Mouse (Mus musculus): ENCODE measurements at regions not wholly inside any gene's neighbourhood (a gene's known extent, or its start where the extent isn't known, plus 50 kb on each side); places are given as distances from the start of the nearest gene placed in this dataset.
A peak's percentile ranks its signal among the peaks of the same experiment; 100 is the strongest.

- no peaks in the 10 kb centered on the region for H3K4me1 ChIP-seq (ENCODE audit: control insufficient read depth, insufficient read depth, low read length)
- H3K4me3 ChIP-seq (ENCODE audit: low read depth, low read length), result no peak overlapping the region
- no peaks in the 10 kb centered on the region for H3K36me3 ChIP-seq (ENCODE audit: control insufficient read depth, insufficient read depth, low read length, poor library complexity, severe bottlenecking)
- H3K27me3 ChIP-seq (ENCODE audit: control insufficient read depth, insufficient read depth, low read length, poor library complexity, severe bottlenecking), result no peaks in the 10 kb centered on the region
- H3K27ac ChIP-seq (ENCODE audit: insufficient read depth, low read length), result no peak overlapping the region
- H3K9ac ChIP-seq (ENCODE audit: low read depth, poor library complexity, severe bottlenecking), result no peak overlapping the region
- TF ChIP-seq EP300 (IDR thresholded peaks at IDR 0.05; ENCODE audit: insufficient read depth, low read depth, low read length) (no peak), CTCF (IDR thresholded peaks at IDR 0.05; ENCODE audit: low read depth, low read length) (no peak), POLR2A (IDR thresholded peaks at IDR 0.05; ENCODE audit: insufficient read depth, low read length) (no peak)
- H3K9me3 ChIP-seq (replicated peaks; ENCODE audit: control insufficient read depth, insufficient read depth, low read length, poor library complexity, severe bottlenecking), result no peaks in the 10 kb centered on the region
Observed at GRCm38 (mm10) chr14:24757302-24757701, 270.4 kb downstream of the Rps24 start.

DNA sequence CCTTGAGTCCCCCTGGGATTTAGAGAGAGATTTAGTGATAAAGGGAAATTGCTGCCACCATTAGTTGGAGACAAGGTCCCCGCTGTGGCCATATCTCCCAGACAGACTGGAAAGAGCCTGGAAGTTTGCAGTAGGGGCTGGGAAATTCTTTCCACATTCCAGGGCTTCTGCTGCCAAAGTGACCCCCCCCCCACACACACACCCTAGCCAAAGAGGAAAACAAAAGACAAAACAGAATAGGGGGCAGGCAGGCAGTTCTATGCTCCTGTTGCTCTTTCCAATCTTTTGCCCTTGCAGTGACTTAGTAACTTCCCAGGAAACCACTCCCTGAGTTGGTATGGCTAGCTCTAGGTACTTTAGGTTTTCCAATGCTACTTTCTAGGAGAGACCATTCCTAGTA lies 270.9 kb downstream of the Rps24 start:
- H3K27me3 ChIP-seq (ENCODE audit: control insufficient read depth, insufficient read depth, low read length, poor library complexity, severe bottlenecking), result no peaks in the 10 kb centered on the region
- no peaks in the 10 kb centered on the region for H3K36me3 ChIP-seq (ENCODE audit: control insufficient read depth, insufficient read depth, low read length, poor library complexity, severe bottlenecking)
- no peak overlapping the region for H3K4me3 ChIP-seq (ENCODE audit: low read depth, low read length)
- H3K9ac ChIP-seq (ENCODE audit: low read depth, poor library complexity, severe bottlenecking), result no peak overlapping the region
- no peak for TF ChIP-seq CTCF (IDR thresholded peaks at IDR 0.05; ENCODE audit: low read depth, low read length)
- TF ChIP-seq POLR2A (IDR thresholded peaks at IDR 0.05; ENCODE audit: insufficient read depth, low read length), result no peak
- TF ChIP-seq EP300 (IDR thresholded peaks at IDR 0.05; ENCODE audit: insufficient read depth, low read depth, low read length), result no peak
- H3K27ac ChIP-seq (ENCODE audit: insufficient read depth, low read length), result no peak overlapping the region
- H3K4me1 ChIP-seq (ENCODE audit: control insufficient read depth, insufficient read depth, low read length), result no peaks in the 10 kb centered on the region
- no peaks in the 10 kb centered on the region for H3K9me3 ChIP-seq (replicated peaks; ENCODE audit: control insufficient read depth, insufficient read depth, low read length, poor library complexity, severe bottlenecking)

GRCm38 (mm10) chr14:24760926-24761325 lies 274.0 kb downstream of the Rps24 start:
- H3K36me3 ChIP-seq (ENCODE audit: control insufficient read depth, insufficient read depth, low read length, poor library complexity, severe bottlenecking), result no peaks in the 10 kb centered on the region
- no peaks in the 10 kb centered on the region for H3K27me3 ChIP-seq (ENCODE audit: control insufficient read depth, insufficient read depth, low read length, poor library complexity, severe bottlenecking)
- H3K4me3 ChIP-seq (ENCODE audit: low read depth, low read length), result no peak overlapping the region
- no peak for TF ChIP-seq POLR2A (IDR thresholded peaks at IDR 0.05; ENCODE audit: insufficient read depth, low read length)
- TF ChIP-seq CTCF (IDR thresholded peaks at IDR 0.05; ENCODE audit: low read depth, low read length), result no peak
- TF ChIP-seq EP300 (IDR thresholded peaks at IDR 0.05; ENCODE audit: insufficient read depth, low read depth, low read length), result no peak
- H3K4me1 ChIP-seq (ENCODE audit: control insufficient read depth, insufficient read depth, low read length), result no peaks in the 10 kb centered on the region
- no peak overlapping the region for H3K9ac ChIP-seq (ENCODE audit: low read depth, poor library complexity, severe bottlenecking)
- no peak overlapping the region for H3K27ac ChIP-seq (ENCODE audit: insufficient read depth, low read length)
- no peaks in the 10 kb centered on the region for H3K9me3 ChIP-seq (replicated peaks; ENCODE audit: control insufficient read depth, insufficient read depth, low read length, poor library complexity, severe bottlenecking)

GRCm38 (mm10) chr14:24762468-24763274 lies 275.7 kb downstream of the Rps24 start:
- H3K9ac ChIP-seq (ENCODE audit: low read depth, poor library complexity, severe bottlenecking), result no peak overlapping the region
- H3K27me3 ChIP-seq (ENCODE audit: control insufficient read depth, insufficient read depth, low read length, poor library complexity, severe bottlenecking), result no peaks in the 10 kb centered on the region
- no peaks in the 10 kb centered on the region for H3K4me1 ChIP-seq (ENCODE audit: control insufficient read depth, insufficient read depth, low read length)
- no peak overlapping the region for H3K27ac ChIP-seq (ENCODE audit: insufficient read depth, low read length)
- no peaks in the 10 kb centered on the region for H3K36me3 ChIP-seq (ENCODE audit: control insufficient read depth, insufficient read depth, low read length, poor library complexity, severe bottlenecking)
- H3K4me3 ChIP-seq (ENCODE audit: low read depth, low read length), result no peak overlapping the region
- H3K9me3 ChIP-seq (replicated peaks; ENCODE audit: control insufficient read depth, insufficient read depth, low read length, poor library complexity, severe bottlenecking), result no peaks in the 10 kb centered on the region
- no peak for TF ChIP-seq EP300 (IDR thresholded peaks at IDR 0.05; ENCODE audit: insufficient read depth, low read depth, low read length)
- TF ChIP-seq POLR2A (IDR thresholded peaks at IDR 0.05; ENCODE audit: insufficient read depth, low read length), result no peak
- peak; percentile 7 for TF ChIP-seq CTCF (IDR thresholded peaks at IDR 0.05; ENCODE audit: low read depth, low read length)

DNA sequence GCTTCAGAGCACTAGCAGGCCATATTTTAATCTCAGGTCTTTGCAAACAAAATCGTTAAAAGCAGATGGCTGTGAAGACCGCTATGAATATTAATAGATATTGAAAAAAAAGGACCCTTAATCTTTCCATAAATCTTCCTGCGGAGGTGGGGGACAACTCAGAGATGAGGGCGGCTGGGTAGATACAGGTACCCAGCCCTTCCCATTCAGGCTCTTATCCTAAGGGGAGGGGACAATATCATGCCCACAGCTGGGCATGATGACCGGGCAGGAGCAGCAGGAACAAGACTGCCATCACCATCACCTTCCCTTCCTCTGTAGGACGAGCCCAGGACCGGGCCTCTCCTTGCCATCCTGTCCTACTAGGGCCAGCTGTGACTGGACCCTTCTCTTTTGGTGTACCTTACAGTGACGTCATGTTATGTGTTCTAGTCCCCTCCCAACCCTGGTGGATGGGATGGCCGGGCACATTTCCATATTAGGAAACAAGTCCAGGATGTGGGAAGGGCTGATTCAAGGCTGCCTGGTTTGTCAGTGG lies 276.4 kb downstream of the Rps24 start:
- no peaks in the 10 kb centered on the region for H3K4me1 ChIP-seq (ENCODE audit: control insufficient read depth, insufficient read depth, low read length)
- no peaks in the 10 kb centered on the region for H3K27me3 ChIP-seq (ENCODE audit: control insufficient read depth, insufficient read depth, low read length, poor library complexity, severe bottlenecking)
- H3K9ac ChIP-seq (ENCODE audit: low read depth, poor library complexity, severe bottlenecking), result no peak overlapping the region
- no peak overlapping the region for H3K4me3 ChIP-seq (ENCODE audit: low read depth, low read length)
- no peak overlapping the region for H3K27ac ChIP-seq (ENCODE audit: insufficient read depth, low read length)
- no peaks in the 10 kb centered on the region for H3K36me3 ChIP-seq (ENCODE audit: control insufficient read depth, insufficient read depth, low read length, poor library complexity, severe bottlenecking)
- no peaks in the 10 kb centered on the region for H3K9me3 ChIP-seq (replicated peaks; ENCODE audit: control insufficient read depth, insufficient read depth, low read length, poor library complexity, severe bottlenecking)
- TF ChIP-seq CTCF (IDR thresholded peaks at IDR 0.05; ENCODE audit: low read depth, low read length) (no peak), POLR2A (IDR thresholded peaks at IDR 0.05; ENCODE audit: insufficient read depth, low read length) (no peak), EP300 (IDR thresholded peaks at IDR 0.05; ENCODE audit: insufficient read depth, low read depth, low read length) (no peak)

DNA sequence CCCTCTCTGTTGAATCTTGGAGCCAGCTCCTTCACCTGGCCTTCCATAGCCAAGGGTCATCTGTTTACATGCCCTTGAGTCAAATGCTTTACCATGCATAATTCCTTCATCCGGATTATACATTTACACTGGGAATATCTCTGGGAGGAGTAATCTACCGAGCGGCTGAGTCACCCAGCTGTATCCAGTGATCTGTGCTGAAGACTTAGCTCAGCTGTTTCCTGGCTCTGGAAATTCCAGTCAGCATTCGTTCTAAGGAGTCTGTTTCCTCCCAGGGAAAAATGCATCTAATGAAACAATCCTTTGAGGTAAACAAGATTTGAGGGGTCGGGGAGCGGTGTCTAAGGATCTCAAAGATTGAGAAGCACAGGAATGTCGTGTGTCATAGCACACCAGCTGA lies 276.9 kb downstream of the Rps24 start:
- no peaks in the 10 kb centered on the region for H3K27me3 ChIP-seq (ENCODE audit: control insufficient read depth, insufficient read depth, low read length, poor library complexity, severe bottlenecking)
- TF ChIP-seq POLR2A (IDR thresholded peaks at IDR 0.05; ENCODE audit: insufficient read depth, low read length) (no peak), CTCF (IDR thresholded peaks at IDR 0.05; ENCODE audit: low read depth, low read length) (no peak)
- H3K9me3 ChIP-seq (replicated peaks; ENCODE audit: control insufficient read depth, insufficient read depth, low read length, poor library complexity, severe bottlenecking), result no peaks in the 10 kb centered on the region
- H3K4me1 ChIP-seq (ENCODE audit: control insufficient read depth, insufficient read depth, low read length), result no peaks in the 10 kb centered on the region
- no peak overlapping the region for H3K27ac ChIP-seq (ENCODE audit: insufficient read depth, low read length)
- H3K36me3 ChIP-seq (ENCODE audit: control insufficient read depth, insufficient read depth, low read length, poor library complexity, severe bottlenecking), result no peaks in the 10 kb centered on the region
- no peak overlapping the region for H3K9ac ChIP-seq (ENCODE audit: low read depth, poor library complexity, severe bottlenecking)
- H3K4me3 ChIP-seq (ENCODE audit: low read depth, low read length), result no peak overlapping the region
